Mouse (Mus musculus) 416B (cell line): ENCODE data around the gene Ensa.
"Not testable (repeated sequence)": the region's sequence is repeated elsewhere in the genome, so short reads cannot be mapped to it uniquely, and the experiment has no call there.

Experiments used
- DNase-seq: peaks from one replicate; pipeline ENCODE4 v3.0.0; 2011; ENCODE audit warnings: low read depth

The Ensa gene

DNA sequence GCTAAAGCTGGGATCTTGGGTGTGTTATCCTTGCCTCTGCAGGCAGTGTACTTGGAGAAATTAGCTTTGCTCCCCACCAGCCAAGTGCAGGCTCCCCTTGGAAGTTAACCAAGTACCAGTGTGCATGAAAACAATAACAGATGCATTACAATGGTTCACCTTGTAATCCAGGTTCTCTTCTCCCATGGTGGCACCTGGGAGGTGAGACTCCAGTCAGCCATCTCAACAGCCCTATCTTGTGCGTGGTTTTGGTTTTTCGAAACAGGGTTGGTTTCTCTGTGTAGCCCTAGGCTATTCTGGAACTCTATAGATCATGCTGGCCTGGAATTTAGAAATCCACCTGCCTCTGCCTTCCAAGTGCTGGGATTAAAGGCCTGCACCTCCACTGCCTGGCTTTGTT lies 38.7 kb downstream of the Ensa start:
- no peak for DNase-seq

DNA sequence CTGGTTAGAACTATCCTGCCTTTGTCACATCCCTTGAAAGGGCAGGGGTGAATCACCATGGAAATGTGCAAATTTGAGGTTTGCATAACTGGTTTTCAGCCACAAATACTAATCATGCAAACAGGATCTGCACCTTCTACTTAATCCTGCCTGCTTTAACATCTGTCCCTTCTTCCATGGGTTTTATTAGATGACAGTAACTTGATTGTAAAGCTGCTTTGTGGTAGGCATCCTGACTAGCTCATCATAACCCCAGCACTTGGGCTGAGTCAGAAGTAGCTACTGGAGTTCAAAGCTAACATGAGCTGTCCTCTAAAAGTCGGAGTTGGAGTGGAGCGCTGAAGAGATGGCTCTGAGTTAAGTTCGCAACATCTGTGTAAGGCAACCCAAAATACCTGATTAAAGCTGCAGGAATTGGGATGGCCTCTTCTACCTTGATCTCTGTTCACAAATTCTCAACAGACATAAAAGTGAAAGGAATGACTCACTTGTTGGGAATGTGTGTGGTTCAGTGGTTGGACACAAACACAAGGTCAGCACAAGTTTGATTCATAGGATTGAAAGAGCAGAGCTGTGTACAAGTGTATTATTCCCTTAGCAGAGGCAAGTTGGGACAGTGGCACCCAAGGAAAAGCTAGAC lies 39.3 kb downstream of the Ensa start:
- DNase-seq: peak; percentile 63

DNA sequence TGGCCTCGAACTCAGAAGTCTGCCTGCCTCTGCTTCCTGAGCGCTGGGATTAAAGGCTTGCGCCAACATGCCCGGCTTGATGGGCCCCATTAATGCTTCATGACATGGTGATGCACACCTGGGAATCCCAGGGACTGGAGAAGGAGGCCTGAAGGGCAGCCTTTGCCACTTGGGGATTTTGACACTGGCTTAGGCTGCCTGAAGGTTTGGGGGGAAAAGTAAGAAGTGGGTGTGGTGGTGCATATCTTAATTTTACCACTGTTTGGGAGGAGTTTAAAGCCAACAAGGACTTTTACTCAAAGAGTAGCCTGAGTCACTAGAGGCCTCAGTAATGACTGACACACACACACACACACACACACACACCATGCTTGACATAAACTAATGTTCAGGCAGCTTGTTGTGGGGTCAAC lies 40.2 kb downstream of the Ensa start:
- DNase-seq: no peak

DNA sequence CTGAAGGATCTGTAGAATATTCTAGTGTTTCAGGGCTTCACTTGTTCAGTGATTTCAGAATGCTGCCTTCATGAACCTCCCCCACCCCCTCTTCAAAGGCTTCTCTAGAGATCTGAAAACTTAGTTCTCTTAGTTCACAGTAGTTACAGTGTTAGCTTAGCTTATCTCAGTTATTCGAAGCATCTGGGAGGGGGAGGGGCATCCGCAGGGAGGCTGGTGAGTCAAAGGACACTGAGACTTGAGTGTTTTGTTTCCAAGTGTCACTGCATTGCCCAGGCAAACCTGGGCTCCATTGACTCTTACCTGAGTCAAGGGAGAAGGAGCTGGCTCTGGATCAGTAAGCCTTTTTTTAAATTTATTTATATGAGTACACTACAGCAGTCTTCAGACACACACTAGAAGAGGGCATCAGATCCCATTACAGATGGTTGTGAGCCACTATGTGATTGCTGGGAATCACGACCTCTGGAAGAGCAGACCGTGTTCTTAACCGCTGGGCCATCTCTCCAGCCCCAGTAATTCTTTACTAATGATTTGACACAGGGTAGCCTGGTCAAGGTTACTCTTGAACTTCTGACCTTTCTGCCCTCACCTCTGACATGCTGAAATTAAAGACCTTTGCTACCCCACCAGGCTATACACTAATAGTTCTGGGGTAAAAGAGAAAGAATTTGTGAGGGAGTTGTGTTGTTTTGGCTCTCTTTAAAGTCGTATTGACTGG lies 41.5 kb downstream of the Ensa start:
- no peak for DNase-seq

DNA sequence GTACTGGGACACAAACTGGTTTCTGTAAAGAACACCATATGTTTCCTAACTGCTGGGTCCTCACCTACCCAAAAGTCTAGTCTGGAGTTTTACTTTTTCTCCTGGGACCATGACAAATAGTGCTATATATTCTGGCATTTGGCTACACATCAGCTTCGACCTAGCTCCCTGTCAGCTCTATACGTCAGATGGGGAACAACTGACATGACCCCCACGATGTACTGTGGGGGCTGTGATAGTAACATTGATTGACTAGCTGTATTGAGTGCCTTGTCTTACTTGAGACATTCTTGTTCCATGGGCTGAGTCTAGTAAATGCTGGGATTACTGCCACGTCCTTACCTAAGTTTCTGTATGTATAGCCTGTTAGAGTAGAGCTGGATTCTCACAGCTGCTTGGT lies 42.7 kb downstream of the Ensa start:
- DNase-seq: no peak

DNA sequence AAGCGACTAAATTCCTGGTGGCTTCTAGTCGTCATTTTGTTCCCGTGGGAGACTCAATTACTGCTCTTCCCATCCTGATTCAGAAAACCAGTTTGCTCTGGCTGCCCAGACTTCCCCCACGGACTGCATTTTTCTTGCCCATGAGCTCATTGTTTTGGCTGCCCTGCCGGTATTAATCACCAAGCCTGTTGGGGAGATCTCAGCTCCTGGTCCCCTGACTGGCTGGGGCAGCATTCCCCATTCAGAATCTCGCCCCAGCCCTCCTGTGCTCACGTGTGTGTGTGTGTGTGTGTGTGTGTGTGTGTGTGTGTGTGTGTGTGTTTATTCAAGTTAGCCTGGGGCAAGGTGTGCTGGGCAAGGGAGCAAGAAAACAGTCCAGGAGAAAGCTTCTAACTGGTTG lies 43.2 kb downstream of the Ensa start:
- DNase-seq: no peak

DNA sequence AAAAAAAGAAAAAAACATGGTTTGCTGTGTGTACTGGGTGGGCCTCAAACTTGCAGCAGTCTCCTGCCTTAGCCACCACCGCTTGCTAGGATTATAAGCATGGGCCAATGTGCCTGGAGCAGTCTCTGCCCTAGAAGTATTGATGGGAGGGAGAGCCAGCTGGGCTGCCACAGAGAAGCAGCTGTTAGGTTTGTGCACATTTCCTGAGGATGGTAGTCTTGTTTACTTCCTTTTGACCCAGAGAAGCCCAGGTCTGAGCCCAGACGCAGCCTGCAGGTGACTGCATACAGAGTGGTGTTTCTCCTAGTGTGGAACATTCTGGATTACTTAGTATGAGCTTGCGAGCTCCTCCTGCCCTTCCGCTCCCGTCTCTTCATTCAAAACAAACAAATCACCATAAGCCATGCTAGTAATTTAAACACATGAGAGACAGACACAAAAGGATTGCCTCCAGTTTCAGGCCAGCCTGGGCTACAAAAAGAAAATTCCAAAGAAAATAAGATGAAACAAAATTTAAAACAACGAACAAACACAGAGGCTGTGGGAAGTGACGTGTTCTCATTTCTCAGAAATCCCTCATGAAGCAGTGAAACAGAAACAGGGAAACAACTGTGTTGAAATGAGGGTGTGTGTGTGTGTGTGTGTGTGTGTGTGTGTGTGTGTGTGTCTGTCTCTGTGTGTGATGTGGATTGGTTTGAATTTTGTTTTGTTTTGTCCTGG lies 44.0 kb downstream of the Ensa start:
- peak; percentile 49 for DNase-seq

DNA sequence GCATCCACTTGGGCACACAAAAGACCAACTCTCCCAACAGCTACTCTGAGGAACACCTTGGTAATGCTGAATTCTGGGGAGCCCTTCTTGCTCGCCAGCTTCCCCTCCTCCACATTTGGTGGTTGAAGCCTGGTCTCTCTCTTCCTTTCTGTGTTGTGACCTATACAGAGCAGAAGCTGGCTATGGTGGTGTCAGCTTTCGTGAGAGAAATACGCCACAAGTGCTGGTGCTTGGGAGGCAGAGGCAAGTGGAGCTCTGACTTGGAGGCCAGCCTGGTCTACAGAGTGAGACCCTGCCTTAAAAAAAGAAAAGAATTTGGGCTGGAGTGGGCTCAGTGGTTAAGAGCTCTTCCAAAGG lies 44.5 kb downstream of the Ensa start:
- peak; percentile 66 for DNase-seq

DNA sequence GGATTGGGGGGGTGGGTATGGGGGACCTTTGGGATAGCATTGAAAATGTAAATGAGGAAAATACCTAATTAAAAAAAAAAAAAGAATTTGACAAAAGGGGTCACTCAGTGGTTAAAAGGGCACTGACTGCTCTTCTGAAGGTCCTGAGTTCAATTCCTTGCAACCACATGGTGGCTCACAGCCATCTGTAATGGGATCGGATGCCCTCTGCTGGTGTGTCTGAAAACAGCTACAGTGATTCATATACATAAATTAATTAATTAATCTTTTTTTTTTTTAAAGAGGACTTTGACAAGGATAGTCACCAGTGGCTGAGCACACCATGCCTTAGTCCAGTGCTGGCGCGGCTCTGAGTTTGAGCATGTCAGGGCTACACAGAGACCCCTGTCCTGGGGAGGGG lies 45.6 kb downstream of the Ensa start:
- not testable (repeated sequence) for DNase-seq

DNA sequence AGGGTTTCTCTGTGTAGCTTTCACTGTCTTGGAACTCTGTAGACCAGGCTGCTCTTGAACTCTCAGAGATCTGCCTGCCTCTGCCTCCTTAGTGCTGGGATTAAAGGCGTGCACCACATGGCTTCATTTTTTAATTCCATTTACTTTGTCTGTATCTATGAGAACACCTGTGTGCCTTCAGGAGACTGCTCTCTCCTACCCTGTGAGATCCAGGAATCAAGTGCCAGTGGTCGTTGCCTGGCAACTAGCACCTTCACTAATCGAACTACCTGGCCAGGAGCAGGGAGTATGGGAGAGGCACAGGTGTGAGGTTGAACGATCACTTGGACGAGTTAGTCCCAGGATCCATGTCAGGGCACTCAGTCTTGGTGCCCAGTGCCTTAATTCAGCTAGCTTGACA lies 46.4 kb downstream of the Ensa start:
- DNase-seq: no peak

DNA sequence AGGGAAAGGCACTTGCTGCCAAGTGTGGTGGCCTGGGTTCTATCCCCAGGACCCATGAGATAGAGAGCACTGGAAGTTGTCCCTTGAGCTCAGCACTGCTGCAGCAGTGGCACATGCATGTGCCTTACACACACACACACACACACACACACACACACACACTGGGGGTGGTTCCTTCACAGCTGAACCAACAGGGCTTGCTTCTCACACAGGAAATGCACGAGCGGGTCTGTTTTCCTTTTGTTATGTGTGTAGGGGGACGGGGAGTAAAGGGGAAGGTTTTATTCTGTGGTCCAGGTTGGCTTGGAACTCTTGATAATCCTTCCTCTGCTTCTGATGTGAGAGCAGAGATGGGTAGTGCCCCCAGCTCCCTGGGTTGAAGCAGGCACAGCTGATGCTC lies 47.7 kb downstream of the Ensa start:
- DNase-seq: no peak

DNA sequence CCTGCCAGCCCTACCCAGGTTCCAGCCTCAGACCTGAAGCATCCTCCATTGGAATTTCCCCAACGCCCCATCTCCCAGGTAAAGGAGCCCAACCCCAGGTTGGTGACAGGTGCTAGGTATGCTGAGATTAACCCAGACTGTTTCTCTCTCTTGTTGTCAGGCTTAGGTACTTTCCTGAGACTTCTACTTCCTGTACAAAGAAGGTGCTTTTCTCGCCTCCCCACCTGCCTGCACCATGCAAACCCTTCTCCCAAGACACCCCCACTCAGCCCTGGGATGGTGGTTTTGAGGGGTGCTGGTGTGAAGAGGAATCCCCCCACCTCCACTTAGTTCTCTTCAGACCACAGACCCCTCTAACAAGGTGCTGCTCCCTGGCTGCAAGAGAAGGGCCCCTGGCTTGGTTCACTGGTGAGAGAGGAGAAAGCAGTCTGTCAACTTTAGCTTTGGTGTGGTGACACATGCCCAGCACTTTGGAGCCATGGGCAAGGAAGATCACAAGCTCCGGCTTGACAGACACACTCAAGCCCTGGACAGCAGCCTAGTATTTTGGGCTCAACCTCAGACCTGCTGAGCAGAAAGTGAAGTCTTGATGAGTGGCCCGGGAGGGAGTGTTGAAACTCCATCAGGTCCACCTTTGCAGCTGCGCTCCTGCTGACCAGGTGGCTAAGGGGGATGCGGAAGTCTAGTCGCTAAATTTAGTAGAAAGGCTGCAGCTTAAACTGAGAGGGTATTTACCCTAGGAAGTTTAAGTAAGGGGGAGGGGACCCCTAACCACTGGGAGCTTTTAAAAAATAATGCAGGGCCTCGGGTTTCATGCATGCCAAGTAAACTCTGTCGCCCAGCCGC lies 48.3 kb downstream of the Ensa start:
- DNase-seq: no peak

DNA sequence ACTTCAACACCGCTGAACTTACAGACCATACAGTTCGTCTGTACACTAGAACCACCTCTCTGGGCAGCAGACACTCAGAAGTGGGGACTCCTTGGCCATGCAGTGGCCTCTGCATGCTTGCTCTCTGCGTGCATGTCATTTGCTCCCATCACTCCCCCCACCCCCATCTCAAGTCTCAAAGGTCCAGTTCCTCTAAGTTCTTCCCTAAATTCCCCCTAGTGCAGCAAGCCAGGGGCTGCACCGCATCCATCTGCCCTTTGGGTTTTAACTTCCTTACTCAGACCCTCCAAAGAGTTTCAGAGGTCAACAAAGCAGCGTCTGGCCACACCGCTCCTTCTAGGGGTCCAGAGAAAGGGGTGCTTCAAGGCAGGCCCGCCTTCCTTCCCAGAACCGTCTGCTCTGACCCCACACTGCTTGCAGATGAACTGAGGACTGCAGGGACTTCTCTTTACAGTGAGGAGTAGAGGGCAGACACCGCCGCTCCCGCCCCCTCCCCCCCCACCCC lies 49.0 kb downstream of the Ensa start:
- DNase-seq: no peak

DNA sequence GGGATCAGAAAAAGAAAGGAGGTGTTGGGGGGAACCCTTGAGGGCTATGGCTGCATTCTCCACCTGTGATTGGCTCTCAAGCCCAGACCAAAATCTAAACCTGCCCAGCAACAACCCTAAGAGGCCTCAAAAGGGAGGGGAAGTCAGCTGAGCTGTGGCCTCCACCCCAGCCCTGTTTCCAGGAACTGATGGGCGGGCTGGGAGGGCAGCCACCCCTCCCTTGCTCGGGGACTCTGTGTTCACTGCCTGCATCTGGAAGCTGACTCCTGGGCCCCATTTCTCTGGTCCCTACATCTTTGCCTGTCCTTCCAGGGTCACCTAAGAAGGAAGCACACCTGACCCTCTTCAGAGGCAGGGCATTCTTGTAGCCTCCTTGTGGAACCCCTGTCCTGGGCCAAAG lies 49.4 kb downstream of the Ensa start:
- peak; percentile 90 for DNase-seq

DNA sequence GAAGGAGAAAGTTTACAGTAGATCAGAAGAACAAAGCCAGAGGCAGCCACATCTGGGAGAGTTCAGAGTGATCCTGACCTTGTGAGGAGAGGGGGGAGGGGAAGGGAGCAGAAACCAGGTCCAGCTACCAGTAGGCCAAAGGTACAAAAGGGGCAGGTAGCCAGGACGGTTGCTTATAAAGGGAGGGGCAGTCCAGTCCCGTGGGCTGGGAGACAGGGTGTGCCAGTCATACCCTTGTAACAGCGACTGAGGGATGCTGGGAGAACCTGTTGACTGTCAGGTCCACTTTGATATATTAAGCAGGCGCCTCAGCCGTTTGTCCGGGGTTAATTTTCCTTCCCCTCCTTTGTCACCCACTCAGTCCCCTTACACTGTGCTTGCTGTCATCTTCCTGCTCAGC lies 50.0 kb downstream of the Ensa start:
- no peak for DNase-seq

DNA sequence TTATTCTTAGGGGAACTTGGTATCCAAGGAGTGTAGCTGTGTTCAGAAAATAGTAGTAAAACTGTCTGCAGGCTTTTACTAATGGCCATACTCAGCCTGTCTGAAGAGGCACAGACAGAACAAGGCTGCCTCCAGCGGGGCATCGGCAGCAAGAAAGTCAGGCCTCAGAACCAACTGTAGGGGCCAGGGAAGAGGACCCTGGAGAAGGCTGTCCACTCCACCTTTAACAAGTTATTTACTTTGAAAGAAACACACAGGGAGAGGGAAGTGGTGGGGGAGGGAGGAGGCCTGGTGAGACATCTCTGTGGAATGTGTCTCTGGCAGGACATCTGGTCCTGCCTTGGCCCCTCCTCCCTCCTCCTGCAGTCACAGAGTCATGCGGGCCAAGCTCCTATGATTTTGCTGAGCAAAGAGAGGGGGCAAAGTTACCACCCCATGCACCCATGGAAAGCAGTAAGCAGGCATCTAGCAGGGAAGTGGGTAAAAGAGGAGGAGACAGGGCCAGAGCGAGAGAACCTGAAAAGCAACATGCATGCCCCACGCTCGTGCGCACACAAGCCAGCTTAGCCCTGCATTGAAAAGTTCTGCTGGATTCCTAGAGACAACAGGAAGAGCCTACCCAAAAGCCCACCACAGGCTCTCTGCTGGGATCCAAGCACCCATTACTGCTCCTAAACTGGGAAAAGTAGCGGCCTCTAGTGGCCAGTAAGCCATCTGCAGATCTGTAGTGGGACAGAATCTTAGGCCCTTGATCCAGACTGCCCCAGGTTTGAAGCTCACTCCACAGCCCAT lies 50.7 kb downstream of the Ensa start:
- DNase-seq: peak; percentile 83

DNA sequence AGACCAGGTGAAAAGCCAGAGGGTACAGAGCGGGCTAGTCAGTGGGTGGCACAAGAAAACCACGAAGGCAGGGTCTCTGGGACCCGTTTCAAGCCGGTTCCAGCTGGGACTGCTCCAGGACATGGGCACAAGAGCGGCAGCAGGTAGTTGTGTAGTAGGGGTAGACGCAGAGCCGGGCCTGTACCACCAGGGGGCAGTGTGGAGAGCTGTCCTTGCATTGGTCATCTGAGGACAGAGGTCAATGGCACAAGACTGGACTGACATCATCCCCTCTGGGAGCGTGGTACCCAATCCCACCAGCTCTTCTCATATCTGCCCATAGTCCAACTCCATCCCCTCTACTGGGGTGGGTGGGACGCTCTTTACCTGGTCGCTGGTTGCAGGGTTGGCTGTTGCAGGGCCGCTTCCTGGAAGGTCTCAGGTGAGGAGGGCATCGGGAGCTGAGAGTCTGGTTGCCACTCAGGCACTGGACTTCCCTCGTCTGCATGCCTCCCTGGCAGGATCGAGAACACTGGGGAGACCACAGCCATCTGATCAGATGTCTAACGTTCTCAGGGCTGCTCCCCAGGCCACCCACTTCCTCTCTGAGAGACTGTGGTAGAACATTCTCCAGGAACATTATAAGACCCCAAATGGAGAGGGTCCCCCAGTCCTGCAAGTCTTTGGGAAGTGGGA lies 52.1 kb downstream of the Ensa start:
- peak; percentile 75 for DNase-seq

DNA sequence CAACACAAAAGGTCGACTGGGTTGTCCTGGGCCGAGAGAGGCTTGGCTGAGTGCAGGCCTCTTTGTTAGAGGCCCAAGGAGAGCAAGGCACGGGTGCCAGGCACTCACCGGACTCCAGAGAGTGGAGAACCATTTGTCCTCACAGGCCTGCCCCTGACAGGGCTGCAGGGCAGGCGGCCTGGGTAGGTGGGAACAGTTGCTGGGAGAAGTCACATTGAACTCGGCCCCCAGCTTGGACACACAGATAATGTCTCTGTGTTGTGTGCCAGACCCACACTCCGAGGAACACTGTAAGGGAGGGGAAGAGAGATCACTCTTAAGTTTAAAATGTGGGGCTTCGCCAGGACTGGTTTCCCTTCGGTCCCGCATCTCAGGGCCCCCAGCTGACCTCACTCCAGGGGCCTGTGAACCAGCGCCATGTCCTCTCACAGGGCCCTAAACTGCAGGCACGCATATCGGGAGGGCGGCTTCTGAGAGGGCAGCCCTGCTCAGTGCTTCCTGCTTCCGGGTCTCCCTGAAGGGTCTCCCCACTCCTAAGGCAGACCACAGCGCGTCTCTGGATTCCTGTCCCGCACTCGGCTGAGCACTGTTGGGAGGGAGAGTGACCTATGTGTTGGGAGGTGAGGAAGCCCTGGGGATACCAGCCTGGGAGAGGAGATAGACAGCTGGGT lies 52.8 kb downstream of the Ensa start:
- no peak for DNase-seq

DNA sequence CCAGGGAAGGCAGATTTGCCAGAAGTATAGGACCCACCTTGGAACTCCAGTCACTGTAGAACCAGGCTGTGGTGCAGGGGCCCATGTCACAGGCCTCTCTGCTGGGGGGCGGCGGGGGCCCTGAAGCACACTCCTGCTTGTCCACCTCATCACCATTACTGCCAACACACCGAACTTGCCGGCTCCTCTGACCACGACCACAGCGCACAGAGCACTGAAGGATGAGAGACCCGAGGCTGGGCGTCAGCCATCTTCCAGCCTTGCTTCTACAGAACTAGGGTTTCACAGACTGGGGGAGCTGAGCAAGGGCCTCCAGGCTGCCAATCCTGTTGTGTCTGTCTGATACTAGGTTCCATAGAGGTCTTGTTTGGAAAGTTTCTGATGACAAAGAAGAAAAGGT lies 54.8 kb downstream of the Ensa start:
- no peak for DNase-seq

DNA sequence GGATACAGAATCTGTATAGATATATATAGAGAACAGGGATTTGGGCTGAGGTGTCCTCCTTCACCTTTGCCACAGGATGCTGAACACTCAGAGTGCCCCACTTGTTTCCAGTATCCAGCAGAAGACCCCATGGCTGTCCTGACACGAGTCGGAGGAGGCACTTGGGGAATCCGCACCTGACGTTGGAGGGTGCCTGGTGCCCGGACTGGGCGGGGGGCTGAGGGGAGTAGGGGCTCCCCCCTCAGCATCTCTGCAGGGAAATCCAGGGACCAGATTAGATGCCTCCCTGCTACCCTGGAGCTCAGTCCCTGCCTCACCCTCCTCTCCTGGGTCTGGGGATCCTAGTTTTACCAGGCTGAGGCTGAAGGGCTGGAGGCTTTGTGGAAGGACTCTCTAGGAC lies 55.9 kb downstream of the Ensa start:
- no peak for DNase-seq
